Mouse (Mus musculus) ES-Bruce4 (cell line): ENCODE results near the gene Slfn5. TPM values are rescaled to one million over a fixed set of nuclear protein-coding genes. Genes with fewer than 3 reads are reported as not detected.
"Not testable (repeated sequence)": the region's sequence is repeated elsewhere in the genome, so short reads cannot be mapped to it uniquely, and the experiment has no call there.

Source experiments
- H3K27ac ChIP-seq: 2 replicates; pipeline ENCODE4 v1.5.1; 2012; ENCODE audit warnings: low read length, inconsistent platforms; ENCODE audit not compliant: insufficient read depth
- H3K27me3 ChIP-seq: 2 replicates; pipeline ENCODE4 v1.6.1; 2012; ENCODE audit warnings: mild to moderate bottlenecking, low read length, inconsistent platforms; ENCODE audit not compliant: control insufficient read depth, poor library complexity, insufficient read depth, severe bottlenecking
- H3K36me3 ChIP-seq: 2 replicates; pipeline ENCODE4 v1.6.1; 2012; ENCODE audit warnings: inconsistent platforms, mild to moderate bottlenecking, low read length, moderate library complexity; ENCODE audit not compliant: control insufficient read depth, poor library complexity, insufficient read depth, severe bottlenecking
- H3K4me1 ChIP-seq: one replicate; pipeline ENCODE4 v1.8.1; 2011; ENCODE audit warnings: low read length; ENCODE audit not compliant: control insufficient read depth, insufficient read depth
- H3K4me3 ChIP-seq: 2 replicates; pipeline ENCODE4 v1.5.1; 2011; ENCODE audit warnings: low read depth, mild to moderate bottlenecking, low read length
- H3K9ac ChIP-seq: 2 replicates; pipeline ENCODE4 v1.6.1; 2012; ENCODE audit warnings: low read depth, mild to moderate bottlenecking, inconsistent platforms; ENCODE audit not compliant: poor library complexity, severe bottlenecking
- H3K9me3 ChIP-seq: replicated peaks from 2 replicates; pipeline ENCODE4 v1.6.1; 2012; ENCODE audit warnings: mild to moderate bottlenecking, low read length, inconsistent platforms; ENCODE audit not compliant: control insufficient read depth, poor library complexity, insufficient read depth, severe bottlenecking
- CTCF ChIP-seq: IDR thresholded peaks from one replicate; pipeline ENCODE4 v1.8.1; 2011; ENCODE audit warnings: low read depth, low read length
- EP300 ChIP-seq: IDR thresholded peaks from 2 replicates; pipeline ENCODE4 v1.6.1; 2011; ENCODE audit warnings: low read depth, low read length; ENCODE audit not compliant: insufficient read depth
- POLR2A ChIP-seq: IDR thresholded peaks from one replicate; pipeline ENCODE4 v1.8.1; 2011; ENCODE audit warnings: low read length; ENCODE audit not compliant: insufficient read depth
- polyA plus RNA-seq: library from polyadenylated mRNA; stranded (reverse); fragments of >200 nt; gene quantifications from 2 replicates; pipeline ENCODE4 v1.2.4, GENCODE M21; 2011; ENCODE audit warnings: low read depth; ENCODE audit not compliant: missing spikeins, insufficient read depth, insufficient read length

Gene Slfn5
- polyA plus RNA-seq, 1 experiment: 3.7 TPM

GRCm38 (mm10) chr11:82908608-82908989, 42.5 kb upstream of the Slfn5 start:
- no peaks in the 10 kb centered on the region for H3K9me3 ChIP-seq
- H3K27me3 ChIP-seq: no peaks in the 10 kb centered on the region
- no peak overlapping the region for H3K27ac ChIP-seq
- no peak overlapping the region; the same call in 1 of the 2 replicates for H3K9ac ChIP-seq
- TF ChIP-seq POLR2A: no peak
- no peak for TF ChIP-seq CTCF
- TF ChIP-seq EP300: no peak
- peaks cover 7% of the 10 kb centered on the region for H3K4me1 ChIP-seq
- peaks cover 22% of the 10 kb centered on the region for H3K36me3 ChIP-seq
- H3K4me3 ChIP-seq: peak overlapping the region; percentile 45

GRCm38 (mm10) chr11:82910250-82910649, 40.9 kb upstream of the Slfn5 start, which contains the start of gene Unc45b:
TSS of gene Unc45b (plus strand) at chr11:82910550.
- Histone ChIP-seq H3K4me1 (peaks cover 5% of the 10 kb centered on the region), H3K4me3 (no peak within 1 kb of the TSS), H3K27ac (no peak within 1 kb of the TSS), H3K9ac (no peak within 1 kb of the TSS), H3K9me3 (no peaks in the 10 kb centered on the region), H3K36me3 (peaks cover 11% of the 10 kb centered on the region; the same call in 1 of the 2 replicates), H3K27me3 (no peaks in the 10 kb centered on the region)
- TF ChIP-seq EP300: no peak
- TF ChIP-seq POLR2A: no peak
- TF ChIP-seq CTCF: no peak

GRCm38 (mm10) chr11:82910679-82911389, 40.3 kb upstream of the Slfn5 start:
- H3K9me3 ChIP-seq: no peaks in the 10 kb centered on the region
- H3K9ac ChIP-seq: no peak overlapping the region
- peaks cover 2% of the 10 kb centered on the region for H3K4me1 ChIP-seq
- H3K4me3 ChIP-seq: no peak overlapping the region
- TF ChIP-seq CTCF: no peak
- TF ChIP-seq EP300: no peak
- no peak for TF ChIP-seq POLR2A
- no peak overlapping the region for H3K27ac ChIP-seq
- H3K36me3 ChIP-seq: 0 out of 2 replicates have a peak, but pooled peaks cover 5% of the 10 kb centered on the region
- no peaks in the 10 kb centered on the region for H3K27me3 ChIP-seq

- Histone ChIP-seq H3K27me3 (no peaks in the 10 kb centered on the region), H3K9me3 (no peaks in the 10 kb centered on the region), H3K9ac (no peak overlapping the region), H3K4me1 (no peaks in the 10 kb centered on the region), H3K27ac (no peak overlapping the region), H3K4me3 (no peak overlapping the region), H3K36me3 (no peaks in the 10 kb centered on the region)
- no peak for TF ChIP-seq POLR2A
- peak; percentile 99 for TF ChIP-seq CTCF
- TF ChIP-seq EP300: 0 out of 2 replicates have a peak, but pooled peaks have one; percentile 19
Measured at GRCm38 (mm10) chr11:82914711-82915352, 36.3 kb upstream of the Slfn5 start.

- TF ChIP-seq POLR2A (no peak), CTCF (no peak), EP300 (no peak)
- H3K27me3 ChIP-seq: no peaks in the 10 kb centered on the region
Measured at GRCm38 (mm10) chr11:82920768-82921167, 30.4 kb upstream of the Slfn5 start.

GRCm38 (mm10) chr11:82921691-82922090, 29.5 kb upstream of the Slfn5 start:
- Histone ChIP-seq H3K4me3 (no peak overlapping the region), H3K27me3 (no peaks in the 10 kb centered on the region)

More at GRCm38 (mm10) chr11:82920768-82921167, 30.4 kb upstream of the Slfn5 start:
- H3K4me1 ChIP-seq: no peaks in the 10 kb centered on the region
- H3K9ac ChIP-seq: no peak overlapping the region
- no peaks in the 10 kb centered on the region for H3K36me3 ChIP-seq
- no peak overlapping the region for H3K4me3 ChIP-seq
- H3K9me3 ChIP-seq: no peaks in the 10 kb centered on the region
- H3K27ac ChIP-seq: no peak overlapping the region

GRCm38 (mm10) chr11:82923910-82924309, 27.2 kb upstream of the Slfn5 start:
- not testable (repeated sequence) for H3K27me3 ChIP-seq, H3K9ac ChIP-seq, H3K9me3 ChIP-seq, H3K27ac ChIP-seq, H3K4me3 ChIP-seq, H3K4me1 ChIP-seq, H3K36me3 ChIP-seq

More at GRCm38 (mm10) chr11:82921691-82922090, 29.5 kb upstream of the Slfn5 start:
- Histone ChIP-seq H3K9me3 (no peaks in the 10 kb centered on the region), H3K9ac (no peak overlapping the region), H3K4me1 (no peaks in the 10 kb centered on the region), H3K27ac (no peak overlapping the region), H3K36me3 (no peaks in the 10 kb centered on the region)
- TF ChIP-seq POLR2A (no peak), EP300 (no peak), CTCF (no peak)
